8 mouse cellular contexts compared by ENCODE assay signal in genomic region chr2:121867051-121867928, GRCm38 (mm10). TPM values are rescaled to one million over a fixed set of nuclear protein-coding genes. Genes with fewer than 3 reads are reported as not detected.
A peak's percentile ranks its signal among the peaks of the same experiment; 100 is the strongest.
DNase-seq lines count a peak whose midpoint lies in the region; ATAC-seq and TF ChIP-seq lines count a peak whose summit lies in the region.

No protein-coding gene starts in this region.

- H3K9me3 ChIP-seq in G1E (replicated peaks): no peaks in the 10 kb centered on the region
- no peaks in the 10 kb centered on the region for H3K9me3 ChIP-seq in heart, embryonic 11.5 days (replicated peaks; ENCODE audit: control insufficient read depth, low read length)

- peak overlapping the region; percentile 71 for H3K9ac ChIP-seq in heart, embryonic 11.5 days (ENCODE audit: low read depth, low read length)

- peak; percentile 30 for DNase-seq in kidney, adult 9 months
- DNase-seq in kidney, adult 18-20 months: no peak
- DNase-seq in G1E (ENCODE audit: low spot score) (no peak), adipocyte (ENCODE audit: low spot score) (no peak)
- DNase-seq in cerebellum, postnatal 25 days: peak; percentile 69 to 76
- peak; percentile 21 for DNase-seq in layer of hippocampus, adult 9-11 months

- TF ChIP-seq CTCF in G1E (IDR thresholded peaks at IDR 0.05; ENCODE audit: low read depth, low read length): no peak

- H3K27me3 ChIP-seq in G1E (ENCODE audit: insufficient read depth, low read length): peaks cover 10% of the 10 kb centered on the region
- H3K27me3 ChIP-seq in heart, embryonic 11.5 days (ENCODE audit: control insufficient read depth, insufficient read depth, low read length): no peaks in the 10 kb centered on the region

- peak overlapping the region; percentile 94 for H3K4me3 ChIP-seq in G1E (ENCODE audit: low read depth, low read length)
- peak overlapping the region; percentile 56 for H3K4me3 ChIP-seq in heart, embryonic 11.5 days (ENCODE audit: low read depth, low read length)

- H3K27ac ChIP-seq in heart, embryonic 11.5 days (ENCODE audit: low read depth, low read length): peak overlapping the region; percentile 47; the same call in 1 of the 2 replicates

- H3K4me1 ChIP-seq in G1E (ENCODE audit: insufficient read depth, low read depth, low read length): peaks cover 16% of the 10 kb centered on the region
- H3K4me1 ChIP-seq in heart, embryonic 11.5 days (ENCODE audit: control insufficient read depth, insufficient read depth, low read length): 0 out of 2 replicates have a peak, but pooled peaks cover 8% of the 10 kb centered on the region

- under 1% methylated on average over 61 of the region's 63 CpGs for WGBS in heart, embryonic 11.5 days (ENCODE audit: insufficient replicate concordance)

- peaks cover 21% of the 10 kb centered on the region for H3K36me3 ChIP-seq in G1E (replicated peaks)
- H3K36me3 ChIP-seq in heart, embryonic 11.5 days (ENCODE audit: control insufficient read depth, insufficient read depth, low read length): no peaks in the 10 kb centered on the region

- peak overlapping the region; percentile 70 for H3K4me2 ChIP-seq in heart, embryonic 11.5 days

- ATAC-seq in G1E (ENCODE audit: extremely low read depth, insufficient number of reproducible peaks, low FRiP score, poor library complexity, severe bottlenecking): no peak
- ATAC-seq in heart, embryonic 11.5 days (replicated peaks; ENCODE audit: insufficient number of reproducible peaks, low FRiP score, low TSS enrichment): peak; percentile 57
- ATAC-seq in megakaryocyte-erythroid progenitor cell, adult 5-6 weeks (replicated peaks; ENCODE audit: low FRiP score, low TSS enrichment, poor library complexity, severe bottlenecking): peak; percentile 49

RNA-seq across cellular contexts. Expression of gene Casc4, which starts 0.5 kb away (rescaled TPM):
- total RNA-seq in G1E (2014; fragmentation: Nextera tagmentation) (51.8 and 75.4 TPM in 2 replicates), G1E (2017) (34.2 and 38.6 TPM in 2 replicates)
- polyA plus RNA-seq in G1E (2012): 14.3 and 16.9 TPM in 2 replicates
- polyA plus RNA-seq in heart, embryonic 11.5 days (2014; fragmentation: Nextera tagmentation; extraction: Ambion mirVana): 18.0 and 19.0 TPM in 2 replicates
- total RNA-seq in megakaryocyte-erythroid progenitor cell, adult 5-6 weeks (2014; fragmentation: Nextera tagmentation): 25.3 and 26.6 TPM in 2 replicates
- 37.0 and 42.2 TPM in 2 replicates for total RNA-seq in megakaryocyte-erythroid progenitor cell, adult 5-6 weeks (2017)

Comparison
In these comparisons a context has a peak if more than half of its experiments do, and no peak if none do; other contexts are left out.
1. DNase-seq: peak in kidney, adult 9 months (single experiment), cerebellum, postnatal 25 days (2 of 2) and layer of hippocampus, adult 9-11 months (single experiment); none in kidney, adult 18-20 months (single experiment), G1E (single experiment) and adipocyte (single experiment).